Mouse (Mus musculus) intestine, embryonic 14.5 days (tissue): ENCODE measurements around the gene Samsn1. TPM values are rescaled to one million over a fixed set of nuclear protein-coding genes. Genes with fewer than 3 reads are reported as not detected.

ENCODE experiments used
- ATAC-seq: fragments of 200-750 bp; cut with Nextera tagmentation; replicated peaks from 2 replicates; pipeline ENCODE4 v1.8.0; 2017; ENCODE audit warnings: low read depth, moderate number of reproducible peaks, moderate TSS enrichment, moderate library complexity; ENCODE audit not compliant: low FRiP score, low TSS enrichment
- DNase-seq: peaks from one replicate; pipeline ENCODE4 v3.0.0-alpha.2; 2018; ENCODE audit warnings: low spot score
- H3K27ac ChIP-seq: fragments of 300-500 bp; sonication (generic); 2 replicates; pipeline ENCODE4 v1.5.1; 2014; ENCODE audit warnings: low read depth, mild to moderate bottlenecking, control low read depth
- H3K27me3 ChIP-seq: fragments of 300-500 bp; sonication (generic); replicated peaks from 2 replicates; pipeline ENCODE4 v1.6.1; 2014; ENCODE audit warnings: low read length, control low read depth; ENCODE audit not compliant: control insufficient read depth, insufficient read depth
- H3K36me3 ChIP-seq: fragments of 300-500 bp; sonication (generic); 2 replicates; pipeline ENCODE4 v1.6.1; 2014; ENCODE audit warnings: low read length, control low read depth; ENCODE audit not compliant: control insufficient read depth, insufficient read depth
- H3K4me1 ChIP-seq: fragments of 300-500 bp; sonication (generic); replicated peaks from 2 replicates; pipeline ENCODE4 v1.6.1; 2014; ENCODE audit warnings: low read length, control low read depth, mixed read lengths; ENCODE audit not compliant: control insufficient read depth, insufficient read depth
- H3K4me2 ChIP-seq: fragments of 300-500 bp; sonication (generic); 2 replicates; pipeline ENCODE4 v1.6.1; 2014; ENCODE audit warnings: low read length
- H3K4me3 ChIP-seq: fragments of 300-500 bp; sonication (generic); 2 replicates; pipeline ENCODE4 v1.5.1; 2014; ENCODE audit warnings: low read depth, low read length, control low read depth, mixed read lengths
- H3K9ac ChIP-seq: fragments of 300-500 bp; sonication (generic); 2 replicates; pipeline ENCODE4 v1.6.1; 2014; ENCODE audit warnings: mild to moderate bottlenecking, low read length
- H3K9me3 ChIP-seq: fragments of 300-500 bp; sonication (generic); 2 replicates; pipeline ENCODE4 v1.6.1; 2016; ENCODE audit warnings: low read length, control low read depth; ENCODE audit not compliant: control insufficient read depth
- WGBS: fragments of 180-500 bp; shearing (Covaris S2); extraction: QIAGEN DNeasy Blood & Tissue Kit; methylation state at CpG from one replicate; pipeline ENCODE4 v1.1.7; 2014; 5-methylcytosine and 5-hydroxymethylcytosine counted together
- polyA plus RNA-seq: library from polyadenylated mRNA; unstranded; fragments of >200 nt; fragmentation: Nextera tagmentation; extraction: Ambion mirVana; gene quantifications from 2 replicates; pipeline ENCODE4 v1.2.1, GENCODE M21; 2014

Gene Samsn1
- polyA plus RNA-seq, 1 experiment from 2014 or later = 2.0 TPM

DNA sequence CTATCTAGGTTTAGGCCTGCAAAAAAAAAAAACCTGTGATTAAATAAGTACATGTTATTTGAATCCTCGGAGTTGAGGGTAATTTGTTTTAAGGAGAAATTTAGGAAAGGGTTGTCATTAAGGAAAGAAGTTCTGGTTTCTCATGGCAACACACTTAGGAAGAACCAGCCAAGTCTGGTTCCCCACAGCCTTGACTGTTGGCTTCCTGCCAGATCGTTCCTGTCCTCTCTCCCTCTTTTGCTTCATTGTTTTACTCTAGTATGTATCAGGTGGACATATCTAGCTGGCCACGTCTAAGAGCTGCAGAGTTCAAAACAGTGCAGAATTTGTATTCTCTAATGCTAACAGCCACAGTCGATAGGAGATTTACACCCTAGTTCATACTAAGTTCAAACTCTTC lies 146.2 kb downstream of the Samsn1 start:
- 52% methylated on average over 4 of the region's 4 CpGs for WGBS
- Histone ChIP-seq H3K27ac (no peak overlapping the region), H3K4me3 (no peak overlapping the region), H3K9ac (no peak overlapping the region), H3K4me1 (0 out of 2 replicates have a peak, but pooled peaks cover 2% of the 10 kb centered on the region), H3K9me3 (no peaks in the 10 kb centered on the region), H3K27me3 (no peaks in the 10 kb centered on the region), H3K4me2 (no peak overlapping the region), H3K36me3 (no peaks in the 10 kb centered on the region)
- DNase-seq (no peak), ATAC-seq (no peak)

- Histone ChIP-seq H3K4me3 (no peak overlapping the region), H3K4me2 (no peak overlapping the region), H3K4me1 (0 out of 2 replicates have a peak, but pooled peaks cover 2% of the 10 kb centered on the region), H3K27ac (no peak overlapping the region), H3K27me3 (no peaks in the 10 kb centered on the region), H3K36me3 (no peaks in the 10 kb centered on the region), H3K9ac (no peak overlapping the region), H3K9me3 (no peaks in the 10 kb centered on the region)
- 77% methylated on average over 2 of the region's 2 CpGs for WGBS
- ATAC-seq = no peak
- DNase-seq = no peak
Measured at GRCm38 (mm10) chr16:75874508-75874907, 147.6 kb downstream of the Samsn1 start.

DNA sequence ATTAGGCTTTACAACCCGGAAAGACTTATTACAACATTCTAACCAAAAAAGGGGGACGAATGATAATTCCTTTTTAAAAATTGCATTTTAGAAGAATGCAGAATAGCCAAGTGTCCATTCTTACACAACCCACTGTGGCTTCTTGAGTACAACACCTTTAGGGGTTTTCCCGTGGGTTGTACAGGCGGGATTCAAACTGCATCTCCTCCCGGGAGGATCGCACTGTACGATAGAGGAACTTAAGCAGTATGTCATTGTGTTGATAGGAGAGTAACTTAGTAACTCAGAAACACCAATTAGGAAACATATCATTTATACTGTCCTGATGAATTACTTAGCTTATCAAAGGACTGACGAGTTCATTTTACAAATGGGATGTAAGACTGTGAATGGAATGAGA lies 149.8 kb downstream of the Samsn1 start:
- WGBS = 88% methylated on average over 8 of the region's 8 CpGs
- Histone ChIP-seq H3K27ac (no peak overlapping the region), H3K36me3 (no peaks in the 10 kb centered on the region), H3K4me1 (0 out of 2 replicates have a peak, but pooled peaks cover 2% of the 10 kb centered on the region), H3K9ac (no peak overlapping the region), H3K27me3 (no peaks in the 10 kb centered on the region), H3K4me2 (no peak overlapping the region), H3K4me3 (no peak overlapping the region), H3K9me3 (no peaks in the 10 kb centered on the region)
- ATAC-seq = no peak
- no peak for DNase-seq

DNA sequence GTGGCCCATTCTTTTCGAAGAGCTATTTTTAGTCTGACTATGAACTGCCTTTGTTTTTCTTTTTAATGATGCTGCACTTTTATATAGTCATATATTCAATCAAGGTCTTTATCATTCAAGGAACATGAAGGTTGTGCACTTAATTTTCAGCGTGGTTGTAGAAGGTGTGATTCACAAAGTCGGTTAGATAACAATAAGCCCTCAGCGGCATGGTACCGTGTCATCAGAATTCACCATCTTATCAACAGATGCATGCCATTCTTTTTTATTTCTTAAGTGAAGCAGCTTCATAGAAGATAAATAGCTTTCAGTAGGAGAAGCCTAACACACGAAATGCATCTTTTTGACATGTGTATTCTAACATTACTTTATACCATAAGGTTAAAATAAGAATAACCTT lies 154.7 kb downstream of the Samsn1 start:
- ATAC-seq (no peak), DNase-seq (no peak)
- 86% methylated on average over 6 of the region's 6 CpGs for WGBS

GRCm38 (mm10) chr16:75865505-75865904 lies 156.6 kb downstream of the Samsn1 start:
- Histone ChIP-seq H3K27ac (no peak overlapping the region), H3K27me3 (no peaks in the 10 kb centered on the region), H3K9me3 (no peaks in the 10 kb centered on the region), H3K4me2 (no peak overlapping the region), H3K9ac (no peak overlapping the region), H3K36me3 (no peaks in the 10 kb centered on the region), H3K4me3 (no peak overlapping the region), H3K4me1 (no peaks in the 10 kb centered on the region)
- no peak for DNase-seq
- 80% methylated on average over 6 of the region's 6 CpGs for WGBS
- no peak for ATAC-seq

More for the DNA sequence above, 154.7 kb downstream of the Samsn1 start:
- Histone ChIP-seq H3K4me3 (no peak overlapping the region), H3K27ac (no peak overlapping the region), H3K9me3 (no peaks in the 10 kb centered on the region), H3K36me3 (no peaks in the 10 kb centered on the region), H3K27me3 (no peaks in the 10 kb centered on the region), H3K9ac (no peak overlapping the region), H3K4me1 (no peaks in the 10 kb centered on the region), H3K4me2 (no peak overlapping the region)

- no peaks in the 10 kb centered on the region for H3K27me3 ChIP-seq
- no peaks in the 10 kb centered on the region for H3K36me3 ChIP-seq
- no peak overlapping the region for H3K4me3 ChIP-seq
- H3K9me3 ChIP-seq = no peaks in the 10 kb centered on the region
- no peak for DNase-seq
- H3K4me2 ChIP-seq = no peak overlapping the region
- H3K4me1 ChIP-seq = no peaks in the 10 kb centered on the region
- H3K27ac ChIP-seq = no peak overlapping the region
- no peak overlapping the region for H3K9ac ChIP-seq
- ATAC-seq = no peak
- WGBS = 61% methylated on average over 2 of the region's 2 CpGs
Measured at GRCm38 (mm10) chr16:75864673-75865072, 157.4 kb downstream of the Samsn1 start.

GRCm38 (mm10) chr16:75856343-75856742 lies 165.7 kb downstream of the Samsn1 start:
- no peaks in the 10 kb centered on the region for H3K27me3 ChIP-seq
- no peaks in the 10 kb centered on the region for H3K9me3 ChIP-seq
- no peak overlapping the region for H3K9ac ChIP-seq
- DNase-seq (no peak), ATAC-seq (no peak)
- H3K4me3 ChIP-seq = no peak overlapping the region
- WGBS = 76% methylated on average over 2 of the region's 2 CpGs
- no peak overlapping the region for H3K27ac ChIP-seq
- H3K4me1 ChIP-seq = no peaks in the 10 kb centered on the region
- no peaks in the 10 kb centered on the region for H3K36me3 ChIP-seq
- no peak overlapping the region for H3K4me2 ChIP-seq

- H3K4me3 ChIP-seq = no peak overlapping the region
- no peak for DNase-seq
- WGBS = 83% methylated on average over 7 of the region's 7 CpGs
- no peak overlapping the region for H3K4me2 ChIP-seq
- H3K9ac ChIP-seq = no peak overlapping the region
- no peaks in the 10 kb centered on the region for H3K27me3 ChIP-seq
- no peak for ATAC-seq
- no peaks in the 10 kb centered on the region for H3K4me1 ChIP-seq
- H3K9me3 ChIP-seq = no peaks in the 10 kb centered on the region
- no peaks in the 10 kb centered on the region for H3K36me3 ChIP-seq
- H3K27ac ChIP-seq = no peak overlapping the region
Measured at GRCm38 (mm10) chr16:75855402-75855801, 166.7 kb downstream of the Samsn1 start.

- no peak overlapping the region for H3K9ac ChIP-seq
- no peak overlapping the region for H3K4me2 ChIP-seq
- 86% methylated on average over 9 of the region's 9 CpGs for WGBS
- no peak overlapping the region for H3K27ac ChIP-seq
- H3K4me3 ChIP-seq = no peak overlapping the region
- H3K36me3 ChIP-seq = no peaks in the 10 kb centered on the region
- no peaks in the 10 kb centered on the region for H3K4me1 ChIP-seq
- no peak for ATAC-seq
- DNase-seq = no peak
- H3K27me3 ChIP-seq = no peaks in the 10 kb centered on the region
- H3K9me3 ChIP-seq = no peaks in the 10 kb centered on the region
Measured at GRCm38 (mm10) chr16:75853556-75854271, 168.4 kb downstream of the Samsn1 start.
